Mouse (Mus musculus) thymus, postnatal 4 days (tissue): ENCODE data around the gene Obscn.
A peak's percentile ranks its signal among the peaks of the same experiment; 100 is the strongest.

Experiments
- DNase-seq: peaks from one replicate; pipeline ENCODE4 v3.0.0; 2021

Gene Obscn

DNA sequence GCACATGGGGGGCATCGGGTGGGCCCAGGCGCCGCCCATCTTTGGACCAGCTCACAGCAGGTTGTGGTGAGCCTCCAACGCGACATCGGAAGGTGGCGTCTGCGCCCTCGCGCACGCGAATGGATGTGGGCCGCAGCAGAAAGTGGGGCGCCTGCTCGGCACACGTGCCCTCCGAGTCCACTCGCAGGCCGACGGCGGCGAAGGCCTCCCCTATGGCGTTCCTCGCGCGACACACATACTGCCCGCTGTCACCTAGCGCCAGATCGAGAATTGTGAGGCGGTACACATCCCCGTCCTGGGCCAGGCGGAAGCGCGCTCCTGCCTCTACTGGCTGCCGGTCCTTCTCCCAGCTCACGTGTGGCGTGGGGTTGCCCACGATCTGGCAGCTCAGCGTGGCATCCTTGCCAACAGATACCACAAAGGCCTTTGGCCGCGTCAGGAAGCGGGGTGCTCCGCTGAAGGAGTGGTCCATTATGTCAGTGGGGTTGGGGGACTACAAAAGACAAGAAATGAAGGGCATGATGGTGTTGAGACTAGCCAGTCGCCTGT, at the start of gene Obscn:
TSS of gene Obscn (minus strand) at position 499 of the 549 bp plus-strand sequence.
- DNase-seq, result no peak

DNA sequence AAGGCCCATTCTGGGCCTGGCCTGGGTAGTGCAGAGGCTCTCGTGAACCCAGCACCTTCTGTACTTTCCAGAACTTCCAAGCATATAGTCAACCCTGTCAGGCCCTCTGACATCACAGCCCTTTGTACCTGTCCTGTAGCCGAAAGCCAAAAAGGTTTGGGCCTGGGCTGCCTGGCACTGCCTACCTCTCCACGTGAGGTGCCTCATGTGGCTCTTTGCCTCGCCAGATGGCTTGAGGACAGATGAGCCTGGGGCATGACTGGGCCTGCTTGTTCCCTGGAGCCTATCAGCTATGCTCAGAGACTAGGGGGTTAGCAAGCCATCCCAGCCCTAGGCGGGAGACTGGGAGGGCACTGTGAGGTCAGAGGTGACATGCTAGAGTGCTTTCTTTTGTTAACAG, 49.3 kb upstream of the Obscn start:
- DNase-seq, result no peak

DNA sequence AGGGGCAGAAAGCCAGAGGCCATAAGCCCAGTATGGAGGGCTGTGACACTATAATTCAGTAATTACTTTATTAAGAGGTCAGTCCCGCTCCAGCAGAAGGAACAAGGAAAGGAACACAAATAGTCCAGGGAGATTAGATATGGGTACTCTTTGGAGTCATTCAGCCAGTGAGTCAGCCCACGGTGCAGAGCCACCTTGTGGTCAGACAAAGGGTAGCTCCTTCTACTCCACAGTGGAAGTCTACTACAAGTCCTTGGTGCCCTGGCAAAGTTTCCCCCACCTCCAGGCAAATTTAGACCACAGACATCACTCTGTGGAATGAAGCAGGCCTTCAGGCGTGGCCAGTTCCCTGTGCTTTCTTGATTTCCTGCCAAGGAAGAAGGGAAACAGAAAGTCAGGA, 47.6 kb upstream of the Obscn start:
- peak; percentile 58 for DNase-seq

DNA sequence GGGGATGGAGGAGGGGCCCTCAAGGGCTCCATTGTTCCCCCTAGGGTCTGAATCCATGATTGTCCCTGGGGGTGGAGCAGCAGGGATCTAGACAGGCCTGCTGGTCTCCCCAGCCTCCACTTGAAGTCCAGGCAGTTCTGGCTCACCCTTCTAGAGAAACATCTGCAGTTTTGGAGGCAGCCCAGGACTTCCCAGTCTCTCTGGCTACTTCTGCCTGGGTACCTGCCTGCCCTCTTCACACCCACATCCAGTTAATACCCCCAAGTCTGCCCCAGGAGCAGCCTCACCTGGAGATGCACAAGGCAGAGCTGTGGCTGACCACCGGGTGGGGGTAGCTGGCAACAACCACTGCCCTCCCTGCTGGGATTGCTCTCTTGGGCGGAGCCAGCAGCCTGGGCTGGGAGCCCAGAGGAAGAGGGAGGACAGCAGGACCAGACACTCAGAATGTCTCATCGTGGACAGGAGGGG, 46.7 kb upstream of the Obscn start, which contains the start of gene Gjc2:
TSS of gene Gjc2 (minus strand) at position 350 of the 468 bp plus-strand sequence.
- peak; percentile 9 for DNase-seq

DNA sequence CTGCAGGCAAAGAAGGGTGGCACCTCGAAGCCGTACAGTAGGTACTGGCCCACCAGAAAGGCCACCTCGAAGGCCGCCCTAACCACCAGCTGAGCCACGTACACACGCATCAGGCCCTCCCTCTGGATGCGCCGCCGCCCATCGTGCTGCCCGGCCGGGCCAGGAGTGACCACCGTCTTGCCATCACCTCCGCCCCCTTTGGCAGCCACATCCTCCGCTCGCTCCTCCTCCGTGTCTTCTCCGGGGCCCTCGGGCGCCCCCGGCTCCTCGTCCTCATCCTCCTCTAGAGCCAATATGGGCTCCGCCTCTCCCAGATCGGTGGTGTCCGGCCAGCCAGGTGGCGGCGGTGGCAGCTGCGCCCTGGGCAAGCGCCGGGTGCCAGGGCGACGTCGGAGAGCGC, 40.7 kb upstream of the Obscn start:
- DNase-seq, result no peak

DNA sequence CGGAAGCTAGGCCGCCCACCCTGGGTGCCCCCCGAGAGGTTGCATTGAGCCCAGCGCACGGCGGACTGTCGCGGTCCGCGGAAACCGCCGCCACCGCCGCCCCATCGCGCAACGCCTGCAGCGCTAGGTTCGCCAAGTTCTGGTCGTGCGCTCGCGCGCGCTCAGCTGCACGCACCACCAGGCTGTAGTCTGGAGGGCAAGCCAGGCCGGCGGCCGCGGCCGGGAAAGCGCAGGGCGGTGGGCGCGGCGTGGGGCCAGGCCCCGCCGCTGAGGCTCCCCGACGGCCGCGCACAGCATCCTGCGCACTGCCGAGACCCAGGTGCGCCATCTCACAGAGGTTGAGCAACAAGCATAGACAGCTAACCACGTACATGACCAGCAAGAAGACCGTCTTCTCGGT, 40.3 kb upstream of the Obscn start:
- no peak for DNase-seq

DNA sequence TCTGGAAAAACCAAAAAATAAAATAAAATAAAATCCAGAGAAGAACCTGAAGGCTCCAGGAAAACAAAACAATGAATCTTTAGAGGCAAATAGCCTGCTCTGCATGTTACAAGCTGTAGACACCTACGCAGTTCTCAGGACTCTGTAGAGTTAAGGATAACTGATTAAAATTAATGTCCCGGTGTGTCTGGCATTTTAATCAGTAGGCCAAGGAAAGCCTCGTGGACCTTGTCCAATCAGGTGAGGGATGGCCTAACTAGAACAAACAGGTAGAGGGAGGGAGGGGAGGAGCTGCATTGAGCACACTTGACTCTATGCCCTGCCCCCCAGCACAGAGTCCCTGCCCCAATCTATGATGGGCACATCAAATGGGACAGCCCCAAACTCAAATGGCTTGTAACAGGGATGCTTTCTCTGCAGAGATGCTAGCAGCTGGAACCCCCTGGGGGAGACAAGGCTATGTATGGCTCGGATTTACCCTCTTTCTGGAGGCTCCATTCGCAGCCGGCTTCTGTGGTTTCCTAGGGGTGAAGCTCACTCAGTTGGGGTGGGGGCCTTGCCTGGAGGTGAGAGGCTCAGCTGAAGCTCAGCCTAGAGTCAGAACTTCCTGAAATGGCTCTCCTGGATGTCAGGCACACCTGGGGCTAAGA, 38.1 kb upstream of the Obscn start:
- no peak for DNase-seq

DNA sequence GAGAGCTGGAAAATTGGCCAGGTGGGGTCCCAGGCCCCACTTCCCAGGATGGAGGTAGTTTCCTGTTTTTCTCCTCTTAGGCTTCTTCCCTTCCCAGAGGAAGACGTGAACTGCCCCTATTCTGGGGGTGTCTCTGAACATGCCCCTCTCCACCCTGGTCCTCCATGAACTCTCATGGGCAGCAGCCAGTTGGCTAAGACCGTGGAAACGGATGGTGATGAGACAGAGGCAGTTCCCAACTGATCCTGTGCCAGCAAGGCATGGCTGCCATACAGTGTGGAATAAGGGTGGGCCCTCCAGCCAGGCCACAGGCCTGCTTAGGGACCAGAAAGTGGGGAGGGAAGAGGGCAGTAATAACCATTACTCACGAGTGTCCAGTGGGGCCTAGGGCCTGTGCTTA, 34.3 kb upstream of the Obscn start:
- no peak for DNase-seq

DNA sequence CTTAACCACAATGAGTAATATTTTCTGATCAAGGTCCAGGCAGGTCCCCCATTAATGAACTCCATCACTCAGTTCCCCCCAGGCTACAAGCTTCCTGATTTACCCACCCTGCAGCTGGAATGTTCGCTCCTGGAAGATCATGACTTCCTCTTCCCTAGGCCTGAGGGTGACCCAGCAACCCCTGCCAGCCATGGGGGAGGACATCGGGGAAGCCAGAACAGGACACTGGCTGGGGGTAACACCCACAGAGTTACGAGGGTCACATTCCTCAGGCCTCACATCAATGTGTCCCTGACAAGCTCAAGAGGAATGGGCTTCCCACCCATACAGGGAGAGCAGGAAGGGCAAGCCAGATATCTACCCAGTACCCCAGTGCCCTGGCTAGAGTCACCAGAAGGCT, 33.6 kb upstream of the Obscn start:
- no peak for DNase-seq

DNA sequence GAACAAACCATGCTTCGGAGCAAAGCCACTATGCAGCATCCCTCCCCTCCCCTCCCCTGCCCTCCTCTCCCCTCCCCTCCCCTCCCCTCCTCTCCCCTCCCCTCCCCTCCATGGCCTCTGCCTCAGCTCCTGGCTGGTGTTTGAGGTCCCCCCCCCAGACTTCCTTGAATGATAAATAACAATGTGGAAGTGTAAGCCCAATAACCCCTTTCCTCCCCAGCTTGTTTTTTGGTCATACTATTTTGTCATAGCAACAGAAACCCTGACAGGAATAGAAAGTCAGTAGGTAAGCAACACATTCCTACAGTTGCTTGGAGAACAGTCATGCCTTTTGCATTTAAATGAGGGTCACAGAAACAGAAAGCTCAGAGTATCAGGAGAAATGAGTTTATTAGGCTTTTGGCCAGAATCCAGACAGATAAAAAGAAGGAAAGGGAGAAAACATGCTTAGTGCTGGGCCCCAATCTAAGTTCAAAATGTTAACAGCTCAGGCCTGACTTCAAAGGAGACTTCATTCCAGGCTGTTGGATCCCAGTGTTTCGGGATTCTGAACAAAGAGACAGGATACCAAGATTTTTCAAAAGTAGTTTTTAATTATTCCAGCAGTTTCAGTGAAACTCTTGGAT, 29.5 kb upstream of the Obscn start:
- DNase-seq, result no peak

DNA sequence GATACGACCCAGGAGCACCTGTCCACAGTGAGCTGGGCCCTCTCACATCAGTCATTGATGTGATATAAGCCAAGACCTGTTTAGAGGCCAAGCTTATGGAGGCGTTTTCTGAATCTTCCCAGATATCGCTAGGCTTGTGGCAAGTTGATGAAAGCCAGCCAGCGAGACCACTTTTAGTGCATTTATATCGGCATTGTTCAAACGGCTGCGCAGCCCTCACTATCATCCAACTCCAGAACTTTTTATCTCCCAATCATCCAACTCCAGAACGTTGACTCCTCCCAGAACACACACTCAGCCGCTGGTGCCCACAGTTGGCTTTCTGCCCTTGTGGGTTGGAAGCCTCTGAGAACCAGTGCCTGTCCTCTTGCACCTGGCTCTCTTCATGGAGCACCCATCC, 28.2 kb upstream of the Obscn start:
- DNase-seq, result no peak

DNA sequence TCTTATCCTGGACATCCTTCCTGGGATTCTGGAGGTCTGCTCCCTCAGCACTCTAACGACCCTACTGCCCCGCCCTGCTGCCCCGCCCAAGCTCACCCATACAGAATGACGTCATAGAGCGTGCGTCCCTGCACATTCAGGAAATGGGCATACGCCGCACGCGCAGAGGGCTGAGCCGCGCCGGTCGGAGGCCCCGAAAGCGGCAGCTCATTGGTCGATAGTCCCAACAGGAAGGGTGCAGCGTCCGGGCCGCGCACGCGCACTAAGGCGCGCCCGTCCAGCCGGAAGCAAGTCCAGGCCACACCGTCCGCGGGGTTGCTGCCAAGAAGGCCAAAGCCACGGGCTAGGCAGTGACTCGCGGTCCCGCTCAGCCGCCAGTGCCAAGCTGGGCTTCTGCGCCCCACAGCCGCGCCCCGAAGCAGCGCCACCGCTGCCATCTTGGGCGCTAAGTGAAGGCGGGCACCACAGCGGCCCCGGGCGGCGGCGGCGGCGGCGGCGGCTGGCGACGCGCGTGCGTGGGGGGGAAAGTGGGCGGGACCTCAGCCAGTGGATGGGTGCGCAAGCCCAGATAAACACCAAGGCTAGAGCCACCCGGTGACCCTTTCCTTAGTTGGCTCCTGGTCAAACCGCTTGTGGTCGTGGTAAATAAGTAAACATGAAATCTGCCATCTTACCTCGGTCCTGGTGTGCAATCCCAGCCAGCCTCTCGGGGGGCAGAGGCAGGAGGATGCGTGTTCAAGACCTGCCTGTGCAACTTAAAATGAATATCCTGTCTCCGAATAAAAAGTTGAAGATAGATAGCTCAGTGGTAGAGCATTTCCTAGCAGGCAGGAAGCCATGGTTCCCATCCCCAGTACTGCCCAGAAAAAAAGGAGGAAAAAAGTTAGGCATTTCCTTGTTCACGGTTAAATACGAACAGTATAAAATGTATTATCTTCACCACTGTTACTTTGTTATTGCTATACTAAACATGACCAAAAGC, 27.3 kb upstream of the Obscn start, which contains the start of gene Iba57:
TSS of gene Iba57 (minus strand) at position 485 of the 982 bp plus-strand sequence.
- DNase-seq, result peak; percentile 97

DNA sequence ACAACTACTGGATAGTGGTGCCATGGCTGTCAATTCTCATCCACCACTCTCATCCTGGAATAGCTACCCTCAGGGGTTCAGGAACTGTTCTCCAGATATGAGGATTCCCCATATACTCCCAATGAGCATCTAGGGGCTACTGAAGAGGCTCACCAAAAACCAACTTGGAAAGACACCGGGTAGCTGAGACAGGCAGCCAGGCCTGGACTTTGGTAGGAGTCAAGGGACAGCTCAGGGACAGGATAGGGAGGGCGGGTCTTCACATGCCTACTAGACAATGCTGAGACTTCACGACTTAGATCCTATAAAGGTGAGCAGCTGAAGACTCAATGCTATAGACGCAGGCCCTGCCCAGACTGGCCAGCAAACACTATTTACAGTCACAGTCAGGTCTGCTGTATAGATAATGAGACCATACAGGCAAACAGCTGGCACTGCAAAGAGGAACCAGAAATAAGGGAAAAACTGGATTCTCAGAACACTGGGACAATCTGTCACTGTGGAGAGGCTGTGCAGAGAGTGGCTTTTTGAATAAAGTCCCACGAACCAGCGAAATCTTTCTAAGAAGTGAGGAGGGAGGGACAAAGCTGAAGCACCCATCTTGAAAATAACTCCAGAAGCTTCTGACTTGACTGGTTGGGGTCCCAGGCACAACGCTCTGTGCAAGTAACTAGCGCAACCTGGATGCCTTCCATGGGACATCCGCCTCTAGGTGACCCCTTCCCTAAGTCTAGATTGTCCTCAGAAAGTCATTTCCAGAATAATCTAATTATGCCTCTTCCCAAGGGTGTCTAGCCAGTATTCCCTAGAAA, 26.4 kb upstream of the Obscn start:
- DNase-seq, result no peak

DNA sequence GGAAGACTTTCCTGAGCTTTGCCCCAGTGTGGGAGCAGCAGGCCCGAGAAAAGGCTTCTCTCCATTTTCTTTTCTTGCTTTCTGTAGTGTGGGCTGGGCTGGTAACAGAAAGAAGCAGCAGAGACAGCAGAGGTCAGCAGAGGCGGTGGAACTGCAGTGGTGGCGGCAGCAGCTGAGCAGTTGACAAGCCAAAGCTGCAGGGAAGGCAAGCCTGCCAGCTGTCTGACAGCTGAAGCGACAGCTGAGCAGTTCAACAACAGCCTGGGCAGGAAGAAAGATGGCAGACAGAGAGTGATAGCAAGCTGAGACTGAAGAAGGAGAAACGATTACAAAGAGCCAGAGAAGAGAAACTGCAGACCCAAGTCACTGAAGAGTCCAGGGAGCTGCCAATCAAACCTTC, 25.2 kb upstream of the Obscn start:
- DNase-seq, result no peak

DNA sequence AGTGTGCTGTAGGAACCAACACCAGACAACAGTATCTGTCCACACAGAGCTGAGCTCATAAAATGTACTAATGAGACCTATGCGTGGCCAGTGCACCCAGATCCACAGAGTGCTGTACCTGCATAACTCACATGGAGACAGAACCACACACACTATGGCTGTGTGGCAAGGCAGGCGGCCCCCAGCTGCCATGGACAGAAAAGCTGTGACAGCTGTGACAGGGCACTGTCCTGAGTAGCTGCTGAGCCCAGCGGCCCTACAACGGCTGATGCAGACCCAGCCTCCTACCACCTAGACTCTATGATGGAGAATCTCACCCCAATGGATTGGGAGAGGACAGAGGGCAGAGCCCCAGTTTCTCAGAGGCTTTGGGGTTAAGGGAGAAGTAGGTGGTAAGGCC, 23.4 kb upstream of the Obscn start:
- DNase-seq, result no peak

DNA sequence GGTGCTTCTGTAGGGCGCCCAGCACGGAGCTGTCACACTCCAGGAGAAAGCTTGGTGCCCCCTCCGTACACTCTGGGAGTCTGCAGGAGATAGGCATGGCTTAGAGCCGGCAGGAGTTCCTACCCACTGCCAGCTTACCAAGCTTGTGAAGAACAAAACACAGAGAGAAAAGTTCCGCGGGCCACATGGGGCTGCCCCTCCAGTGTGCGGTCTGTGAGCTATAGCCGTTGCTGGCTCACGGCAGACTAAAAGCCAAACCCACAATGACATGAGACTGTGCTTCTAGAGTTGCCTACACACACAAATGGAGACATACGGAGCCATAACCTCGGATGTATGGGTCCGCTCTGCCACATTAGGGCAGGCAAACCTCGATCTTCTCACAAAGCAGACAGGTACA, 22.9 kb upstream of the Obscn start:
- no peak for DNase-seq

DNA sequence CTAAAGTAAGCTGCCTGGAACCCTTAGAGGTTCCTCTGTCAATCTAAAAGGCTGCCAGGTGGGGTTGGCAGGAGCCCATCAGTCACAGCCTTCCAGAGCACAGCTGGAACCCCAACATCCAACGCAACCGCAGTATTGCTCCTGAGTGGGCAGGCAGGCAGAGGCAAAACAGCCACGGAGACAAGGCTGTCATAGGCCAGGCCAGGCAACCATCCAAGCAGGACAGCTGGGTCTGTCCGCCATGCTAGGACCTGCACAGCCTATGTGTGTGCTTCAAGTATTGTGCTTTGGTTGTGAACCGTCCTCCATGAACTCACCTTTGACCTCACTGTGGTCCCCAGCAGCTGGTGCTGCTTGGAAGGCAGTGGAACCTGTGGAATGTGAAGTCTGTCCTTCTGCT, 19.7 kb upstream of the Obscn start:
- no peak for DNase-seq

DNA sequence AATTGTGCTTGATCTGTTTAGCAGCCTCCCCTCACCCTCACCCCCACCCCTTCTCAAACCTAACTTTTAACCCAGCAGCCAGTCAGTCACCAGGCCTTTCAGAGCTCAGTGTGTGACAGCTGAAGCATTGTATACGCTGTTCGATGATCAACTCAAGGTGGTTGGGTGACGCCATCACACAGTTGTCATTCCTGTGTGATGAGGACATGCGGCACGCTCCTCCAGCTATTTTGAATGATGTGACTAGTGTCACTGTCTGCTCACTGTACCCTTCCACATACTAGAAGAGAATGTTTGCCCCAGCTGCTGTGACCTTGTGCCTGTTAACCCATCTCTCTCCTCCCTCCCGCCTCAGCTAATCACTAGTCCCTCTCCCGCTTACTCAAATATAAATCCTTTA, 18.0 kb upstream of the Obscn start:
- DNase-seq, result no peak

DNA sequence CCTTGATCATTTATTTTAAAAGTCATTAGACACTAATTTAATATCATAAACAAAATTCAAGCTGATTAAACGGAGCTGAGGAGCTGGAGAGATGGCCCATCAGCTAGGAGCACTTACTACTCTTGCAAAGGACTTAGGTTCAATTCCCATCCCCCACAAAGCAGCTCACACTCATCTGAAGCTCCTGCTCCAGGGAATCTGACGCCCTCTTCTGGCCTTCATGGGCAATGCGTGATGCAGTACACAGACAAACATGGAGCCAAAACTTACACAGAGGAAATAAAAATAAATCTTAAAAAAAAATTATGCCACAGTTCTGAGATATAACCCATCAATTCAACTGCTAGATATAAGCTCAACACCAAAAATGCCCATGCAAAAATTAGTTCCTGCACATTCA, 15.5 kb upstream of the Obscn start:
- DNase-seq, result no peak

DNA sequence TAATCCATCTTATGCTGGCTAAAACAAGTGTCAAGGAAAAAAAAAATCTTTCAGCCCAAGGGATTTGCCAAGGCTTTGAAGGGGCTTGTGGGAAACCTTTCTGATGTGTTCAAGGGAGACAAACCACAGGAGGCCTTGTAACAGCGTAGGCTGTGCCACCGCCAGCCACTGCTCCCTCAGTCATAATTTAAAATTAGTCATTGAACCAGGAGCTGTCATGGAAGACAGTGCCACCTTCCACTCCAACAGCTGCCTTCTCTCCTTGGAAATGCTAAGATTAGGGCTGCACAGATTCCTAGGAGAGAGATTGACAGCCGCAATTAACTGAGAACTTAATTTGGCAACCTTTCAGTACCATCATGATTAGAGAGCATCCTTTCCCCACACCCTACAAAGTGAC, 13.1 kb upstream of the Obscn start:
- DNase-seq, result no peak

DNA sequence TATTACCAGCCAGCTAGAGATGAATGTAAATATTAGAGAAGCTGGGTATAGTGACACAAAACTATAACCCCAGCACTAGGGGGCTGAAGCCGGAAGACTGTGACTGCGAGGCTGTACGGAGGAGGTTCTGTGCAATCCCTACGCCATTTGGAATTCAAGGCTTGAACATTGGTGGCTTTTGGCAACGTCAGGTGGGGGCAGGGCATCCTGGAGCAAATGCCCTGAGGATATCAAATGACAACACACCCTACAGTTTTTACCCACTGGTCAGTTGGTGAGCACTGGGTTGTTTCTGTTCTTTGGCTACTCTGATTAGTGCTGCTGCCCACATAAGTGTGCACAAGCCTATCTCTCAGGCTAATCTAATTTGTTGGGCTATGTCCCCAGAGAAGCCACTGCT, 6.8 kb upstream of the Obscn start:
- no peak for DNase-seq

DNA sequence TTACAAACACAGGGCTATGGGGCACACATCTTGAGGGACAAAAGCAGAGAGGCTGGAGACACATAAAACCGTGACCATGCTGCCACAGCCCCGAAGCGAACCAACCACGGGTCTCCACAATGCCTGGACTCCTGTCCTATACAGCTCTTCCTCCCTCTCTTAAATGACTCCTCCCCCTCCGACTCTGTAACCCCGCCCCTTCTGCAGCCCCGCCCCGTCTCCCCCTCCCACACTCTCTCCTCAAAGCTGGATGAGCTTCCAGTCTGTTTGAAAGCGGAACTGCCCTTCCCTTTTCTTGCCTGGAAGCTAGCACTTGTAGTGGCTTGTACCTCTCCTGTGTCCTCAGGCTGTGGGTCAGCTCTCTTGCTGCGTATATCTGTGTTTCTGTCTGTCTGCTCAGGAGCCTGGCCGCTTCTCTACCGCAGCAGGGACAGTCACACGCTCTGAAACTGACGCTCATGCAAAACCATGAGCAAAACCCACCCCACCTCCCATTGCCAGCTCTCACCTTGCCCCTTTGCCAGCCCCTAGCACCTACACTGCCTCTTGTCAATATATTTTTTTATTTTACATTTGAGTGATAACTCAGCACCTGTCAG, 5.7 kb upstream of the Obscn start:
- DNase-seq, result peak; percentile 24
